Mouse (Mus musculus): ENCODE results near the gene Golga4. TPM values are rescaled to one million over a fixed set of nuclear protein-coding genes. Genes with fewer than 3 reads are reported as not detected.
"Not testable (repeated sequence)": the region's sequence is repeated elsewhere in the genome, so short reads cannot be mapped to it uniquely, and the experiment has no call there.

The Golga4 gene
- polyA plus RNA-seq, 1 experiment from 2014 or later: 47.1 TPM

DNA sequence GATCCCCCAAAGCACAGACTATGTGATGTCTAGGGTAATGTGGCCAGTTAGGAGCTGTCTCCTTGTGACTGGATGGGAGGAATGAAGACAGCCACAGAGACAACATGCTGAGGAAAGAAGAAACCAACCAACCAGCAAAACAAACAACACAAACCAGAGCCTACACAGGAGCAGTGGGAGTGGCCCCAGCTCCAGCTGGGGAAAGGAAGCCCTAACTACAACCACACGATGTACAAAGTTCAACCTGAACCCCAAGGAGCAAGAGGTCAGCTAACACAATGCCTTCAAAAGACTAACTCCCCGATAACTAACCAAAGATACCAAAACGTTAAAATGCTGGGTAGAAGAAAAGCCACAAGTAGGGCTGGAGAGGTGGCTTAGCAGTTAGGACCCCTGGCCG, 81.0 kb downstream of the Golga4 start:
- 66% methylated on average over 4 of the region's 4 CpGs for WGBS
- H3K36me3 ChIP-seq (replicated peaks; ENCODE audit: control insufficient read depth, insufficient read depth): peaks cover 18% of the 10 kb centered on the region
- 0 out of 2 replicates have a peak, but pooled peaks cover 8% of the 10 kb centered on the region for H3K4me1 ChIP-seq (replicated peaks; ENCODE audit: control insufficient read depth, insufficient read depth, low read length)
- no peak for DNase-seq (ENCODE audit: low spot score)
- no peak for ATAC-seq (ENCODE audit: low FRiP score)
- no peak overlapping the region for H3K4me3 ChIP-seq (replicated peaks; ENCODE audit: low read length)
- H3K9me3 ChIP-seq (ENCODE audit: control insufficient read depth, low read length): no peaks in the 10 kb centered on the region
- H3K27me3 ChIP-seq (ENCODE audit: control insufficient read depth, insufficient read depth, low read length): no peaks in the 10 kb centered on the region
- H3K4me2 ChIP-seq (replicated peaks): no peak overlapping the region
- H3K9ac ChIP-seq: no peak overlapping the region
- H3K27ac ChIP-seq: no peak overlapping the region

DNA sequence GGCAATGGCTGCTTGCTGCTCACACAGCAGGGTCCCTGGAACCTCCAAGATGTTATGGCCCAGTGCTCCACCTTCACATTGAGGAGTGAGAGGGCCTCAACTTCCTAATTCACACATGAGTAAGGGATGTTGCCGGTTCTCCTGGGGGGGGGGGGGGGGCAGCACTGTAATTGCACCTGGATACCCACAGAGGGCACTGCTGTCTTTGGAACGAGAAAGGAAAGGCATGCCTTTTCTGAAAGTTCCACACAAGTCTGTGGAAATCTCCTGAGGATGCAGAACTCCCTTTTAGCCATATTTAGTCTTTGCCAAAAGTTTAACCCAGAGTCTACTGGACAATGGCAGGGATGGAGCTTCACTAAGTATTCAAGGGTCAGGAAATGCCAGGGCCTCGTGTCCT, 83.2 kb downstream of the Golga4 start:
- H3K9me3 ChIP-seq (ENCODE audit: control insufficient read depth, low read length): no peaks in the 10 kb centered on the region
- DNase-seq (ENCODE audit: low spot score) (peak; percentile 50), ATAC-seq (ENCODE audit: low FRiP score) (no peak)
- WGBS: 37% methylated on average over 3 of the region's 3 CpGs
- H3K4me2 ChIP-seq (replicated peaks): no peak overlapping the region
- H3K4me1 ChIP-seq (replicated peaks; ENCODE audit: control insufficient read depth, insufficient read depth, low read length): 0 out of 2 replicates have a peak, but pooled peaks cover 8% of the 10 kb centered on the region
- no peak overlapping the region for H3K4me3 ChIP-seq (replicated peaks; ENCODE audit: low read length)
- no peak overlapping the region for H3K27ac ChIP-seq
- no peaks in the 10 kb centered on the region for H3K27me3 ChIP-seq (ENCODE audit: control insufficient read depth, insufficient read depth, low read length)
- no peak overlapping the region for H3K9ac ChIP-seq
- H3K36me3 ChIP-seq (replicated peaks; ENCODE audit: control insufficient read depth, insufficient read depth): 0 out of 2 replicates have a peak, but pooled peaks cover under 1% of the 10 kb centered on the region

DNA sequence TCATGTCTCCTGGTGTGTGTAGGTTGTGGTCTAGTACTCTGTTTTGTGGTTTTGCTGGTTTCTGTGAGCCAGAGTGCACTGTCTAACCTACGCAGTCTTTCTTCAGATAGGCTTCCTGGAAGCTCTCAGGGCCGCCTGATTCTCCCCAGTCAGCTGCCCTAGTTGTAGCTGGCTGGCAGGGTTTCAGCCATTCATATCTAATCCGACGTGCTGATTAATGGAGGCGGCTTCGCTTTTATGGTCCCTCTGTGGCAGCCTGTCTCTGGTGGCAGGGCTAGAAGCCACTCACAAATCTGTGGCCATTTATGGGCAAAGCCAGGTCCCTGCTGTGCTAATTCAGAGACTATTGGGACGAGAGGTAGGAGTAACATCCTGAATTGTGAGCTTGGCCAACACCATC, 84.2 kb downstream of the Golga4 start:
- Histone ChIP-seq H3K9me3 (ENCODE audit: control insufficient read depth, low read length) (no peaks in the 10 kb centered on the region), H3K36me3 (replicated peaks; ENCODE audit: control insufficient read depth, insufficient read depth) (no peaks in the 10 kb centered on the region), H3K9ac (no peak overlapping the region), H3K4me2 (replicated peaks) (no peak overlapping the region), H3K4me3 (replicated peaks; ENCODE audit: low read length) (no peak overlapping the region), H3K4me1 (replicated peaks; ENCODE audit: control insufficient read depth, insufficient read depth, low read length) (0 out of 2 replicates have a peak, but pooled peaks cover 8% of the 10 kb centered on the region), H3K27me3 (ENCODE audit: control insufficient read depth, insufficient read depth, low read length) (no peaks in the 10 kb centered on the region), H3K27ac (no peak overlapping the region)
- 28% methylated on average over 7 of the region's 7 CpGs for WGBS
- DNase-seq (ENCODE audit: low spot score) (peak; percentile 42), ATAC-seq (ENCODE audit: low FRiP score) (peak; percentile 32; the same call in 1 of the 2 replicates)

DNA sequence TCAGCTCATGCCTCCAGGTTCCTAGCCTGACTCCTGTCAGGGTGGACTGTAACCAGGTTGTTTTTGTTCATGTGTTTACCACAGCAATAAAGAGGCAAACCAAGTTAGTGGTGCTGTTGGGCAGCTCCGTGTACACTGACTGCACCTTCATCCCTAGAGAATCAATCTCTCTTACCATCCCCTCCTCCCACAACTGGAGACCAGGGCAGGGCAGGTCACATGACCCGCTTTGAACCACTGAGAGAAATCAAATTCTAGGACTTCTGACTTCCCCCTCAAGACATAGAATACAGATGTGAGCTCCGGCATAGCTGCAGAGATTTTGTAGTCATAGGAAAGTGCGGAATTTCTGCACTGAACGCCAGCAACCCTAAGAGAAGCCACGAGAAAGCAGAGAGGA, 85.6 kb downstream of the Golga4 start:
- H3K9me3 ChIP-seq (ENCODE audit: control insufficient read depth, low read length): no peaks in the 10 kb centered on the region
- no peak overlapping the region for H3K27ac ChIP-seq
- H3K4me1 ChIP-seq (replicated peaks; ENCODE audit: control insufficient read depth, insufficient read depth, low read length): 0 out of 2 replicates have a peak, but pooled peaks cover 8% of the 10 kb centered on the region
- no peak overlapping the region for H3K9ac ChIP-seq
- WGBS: 86% methylated on average over 6 of the region's 6 CpGs
- no peaks in the 10 kb centered on the region for H3K27me3 ChIP-seq (ENCODE audit: control insufficient read depth, insufficient read depth, low read length)
- no peaks in the 10 kb centered on the region for H3K36me3 ChIP-seq (replicated peaks; ENCODE audit: control insufficient read depth, insufficient read depth)
- H3K4me2 ChIP-seq (replicated peaks): no peak overlapping the region
- no peak for ATAC-seq (ENCODE audit: low FRiP score)
- no peak overlapping the region for H3K4me3 ChIP-seq (replicated peaks; ENCODE audit: low read length)
- no peak for DNase-seq (ENCODE audit: low spot score)

DNA sequence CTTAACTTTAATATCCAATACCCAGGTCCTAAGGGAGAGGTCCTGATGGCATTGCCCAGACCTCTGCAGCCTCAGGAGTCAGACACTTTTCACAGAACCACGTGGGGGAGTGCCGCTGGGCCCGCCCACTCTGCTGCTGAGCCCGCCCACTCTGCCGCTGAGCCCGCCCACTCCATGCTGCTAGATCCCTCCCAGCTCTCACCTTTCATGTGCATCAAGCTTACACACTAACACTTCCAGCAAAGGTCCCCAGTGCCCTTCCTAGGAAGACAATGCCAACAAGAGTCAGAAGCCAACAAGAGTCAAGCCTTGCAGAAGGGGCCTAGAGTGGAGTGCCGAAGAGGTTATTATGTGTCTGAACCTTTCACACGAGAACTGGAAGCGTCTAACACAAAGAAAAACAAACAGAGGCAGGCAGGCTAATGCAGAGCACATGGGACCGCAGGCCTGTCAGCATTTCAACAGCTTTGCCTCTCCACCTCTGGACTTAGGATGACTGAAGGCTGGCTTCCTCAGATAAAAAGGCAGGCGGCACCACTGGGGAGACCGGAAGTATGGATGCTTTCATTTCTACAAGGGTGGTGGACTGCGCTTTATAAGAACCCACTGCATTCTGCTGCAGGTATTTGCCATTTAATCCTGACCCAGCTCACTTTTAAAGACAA, 86.7 kb downstream of the Golga4 start:
- WGBS: 52% methylated on average over 13 of the region's 13 CpGs
- Histone ChIP-seq H3K4me3 (replicated peaks; ENCODE audit: low read length) (no peak overlapping the region), H3K9me3 (ENCODE audit: control insufficient read depth, low read length) (no peaks in the 10 kb centered on the region), H3K27me3 (ENCODE audit: control insufficient read depth, insufficient read depth, low read length) (no peaks in the 10 kb centered on the region), H3K36me3 (replicated peaks; ENCODE audit: control insufficient read depth, insufficient read depth) (no peaks in the 10 kb centered on the region), H3K27ac (no peak overlapping the region), H3K4me1 (replicated peaks; ENCODE audit: control insufficient read depth, insufficient read depth, low read length) (0 out of 2 replicates have a peak, but pooled peaks cover 8% of the 10 kb centered on the region), H3K9ac (no peak overlapping the region), H3K4me2 (replicated peaks) (no peak overlapping the region)
- DNase-seq (ENCODE audit: low spot score) (no peak), ATAC-seq (ENCODE audit: low FRiP score) (no peak)

DNA sequence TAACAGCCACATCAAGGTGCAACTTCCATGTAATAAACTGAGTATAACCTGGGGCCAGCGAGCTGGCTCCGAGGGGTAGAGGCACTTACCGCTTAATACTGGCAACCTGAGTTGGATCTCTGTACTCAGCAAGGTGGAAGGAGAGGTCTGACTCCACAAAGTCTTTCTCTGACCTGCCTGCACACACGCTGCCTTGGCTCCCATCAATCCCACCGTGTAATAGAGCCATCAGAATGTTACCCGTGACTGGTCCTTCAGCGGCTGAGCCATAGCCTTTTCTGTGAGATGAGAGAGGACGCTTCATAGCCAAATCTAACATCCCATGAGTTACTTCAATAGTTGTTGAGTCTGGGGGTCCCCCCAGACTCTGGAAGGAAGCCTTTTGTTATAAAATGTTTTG, 87.4 kb downstream of the Golga4 start:
- Histone ChIP-seq H3K4me1 (replicated peaks; ENCODE audit: control insufficient read depth, insufficient read depth, low read length) (0 out of 2 replicates have a peak, but pooled peaks cover 8% of the 10 kb centered on the region), H3K9me3 (ENCODE audit: control insufficient read depth, low read length) (no peaks in the 10 kb centered on the region), H3K27ac (no peak overlapping the region), H3K4me3 (replicated peaks; ENCODE audit: low read length) (no peak overlapping the region), H3K27me3 (ENCODE audit: control insufficient read depth, insufficient read depth, low read length) (no peaks in the 10 kb centered on the region), H3K9ac (no peak overlapping the region), H3K4me2 (replicated peaks) (no peak overlapping the region), H3K36me3 (replicated peaks; ENCODE audit: control insufficient read depth, insufficient read depth) (no peaks in the 10 kb centered on the region)
- ATAC-seq (ENCODE audit: low FRiP score): no peak
- 90% methylated on average over 8 of the region's 8 CpGs for WGBS
- DNase-seq (ENCODE audit: low spot score): no peak

DNA sequence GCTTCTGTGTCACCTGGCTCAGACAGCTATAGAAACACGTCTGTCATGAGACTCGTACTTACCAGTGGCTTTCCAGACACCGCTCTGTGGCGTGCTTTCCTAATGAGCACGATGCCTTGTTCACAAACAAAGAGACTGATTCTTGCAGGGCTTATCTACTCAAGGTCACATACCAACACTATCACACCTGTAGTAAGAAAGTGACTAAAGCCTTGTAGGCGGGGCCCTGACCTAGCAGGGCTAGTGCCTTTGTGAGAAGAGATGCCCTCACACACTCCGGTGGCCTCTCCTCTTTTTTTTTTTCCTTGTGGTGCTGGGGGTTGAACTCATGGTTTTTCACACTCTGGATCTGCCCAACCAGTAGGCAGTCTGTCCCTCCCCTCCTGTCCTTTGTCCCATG, 90.7 kb downstream of the Golga4 start:
- DNase-seq (ENCODE audit: low spot score) (no peak), ATAC-seq (ENCODE audit: low FRiP score) (no peak)
- H3K9me3 ChIP-seq (ENCODE audit: control insufficient read depth, low read length): no peaks in the 10 kb centered on the region
- 90% methylated on average over 7 of the region's 7 CpGs for WGBS
- no peaks in the 10 kb centered on the region for H3K36me3 ChIP-seq (replicated peaks; ENCODE audit: control insufficient read depth, insufficient read depth)
- H3K4me1 ChIP-seq (replicated peaks; ENCODE audit: control insufficient read depth, insufficient read depth, low read length): no peaks in the 10 kb centered on the region
- no peak overlapping the region for H3K4me2 ChIP-seq (replicated peaks)
- H3K27ac ChIP-seq: no peak overlapping the region
- no peaks in the 10 kb centered on the region for H3K27me3 ChIP-seq (ENCODE audit: control insufficient read depth, insufficient read depth, low read length)
- no peak overlapping the region for H3K4me3 ChIP-seq (replicated peaks; ENCODE audit: low read length)
- H3K9ac ChIP-seq: no peak overlapping the region

DNA sequence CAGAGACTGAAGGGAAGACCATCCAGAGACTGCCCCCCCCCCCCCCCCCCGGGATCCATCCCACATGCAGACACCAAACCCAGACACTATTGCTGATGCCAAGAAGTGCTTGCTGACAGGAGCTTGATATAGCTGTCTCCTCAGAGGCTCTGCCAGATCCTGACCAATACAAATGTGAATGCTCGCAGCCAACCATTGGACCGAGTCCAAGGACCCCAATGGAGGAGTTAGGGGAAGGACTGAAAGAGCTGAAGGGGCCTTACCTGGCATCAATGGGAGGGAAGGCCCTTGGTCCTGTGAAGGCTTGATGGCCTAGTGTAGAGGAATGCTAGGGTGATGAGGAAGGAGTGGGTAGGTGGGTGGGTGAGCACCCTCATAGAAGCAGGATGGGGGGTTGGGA, 94.3 kb downstream of the Golga4 start:
- DNase-seq (ENCODE audit: low spot score); ATAC-seq (ENCODE audit: low FRiP score); H3K27me3 ChIP-seq (ENCODE audit: control insufficient read depth, insufficient read depth, low read length); H3K4me3 ChIP-seq (replicated peaks; ENCODE audit: low read length); H3K4me2 ChIP-seq (replicated peaks); H3K9ac ChIP-seq; H3K36me3 ChIP-seq (replicated peaks; ENCODE audit: control insufficient read depth, insufficient read depth); H3K27ac ChIP-seq; H3K9me3 ChIP-seq (ENCODE audit: control insufficient read depth, low read length); H3K4me1 ChIP-seq (replicated peaks; ENCODE audit: control insufficient read depth, insufficient read depth, low read length): not testable (repeated sequence)
- WGBS: 75% methylated on average over 3 of the region's 3 CpGs

DNA sequence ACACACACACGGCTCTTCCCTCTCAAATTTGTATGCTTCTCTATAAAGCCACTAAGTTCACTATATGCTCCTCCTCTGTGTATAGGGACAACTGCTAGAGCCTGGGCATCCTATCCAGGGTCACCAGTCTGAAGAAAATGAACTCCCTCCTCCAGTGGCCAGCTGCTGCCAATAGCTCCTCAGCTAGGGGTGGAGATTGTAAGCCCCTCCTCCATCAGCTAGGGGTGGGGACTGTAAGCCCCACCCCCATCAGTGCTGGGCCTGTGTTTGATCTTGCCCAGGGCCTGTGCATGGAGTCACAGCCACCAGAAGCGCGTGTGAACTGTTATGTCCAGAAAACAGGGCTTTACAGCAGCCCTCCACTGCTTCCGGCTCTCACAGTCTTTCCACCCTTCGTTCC, 96.5 kb downstream of the Golga4 start:
- H3K9ac ChIP-seq: no peak overlapping the region
- H3K27me3 ChIP-seq (ENCODE audit: control insufficient read depth, insufficient read depth, low read length): 0 out of 2 replicates have a peak, but pooled peaks cover 7% of the 10 kb centered on the region
- no peaks in the 10 kb centered on the region for H3K36me3 ChIP-seq (replicated peaks; ENCODE audit: control insufficient read depth, insufficient read depth)
- ATAC-seq (ENCODE audit: low FRiP score): no peak
- H3K9me3 ChIP-seq (ENCODE audit: control insufficient read depth, low read length): no peaks in the 10 kb centered on the region
- 79% methylated on average over 5 of the region's 5 CpGs for WGBS
- no peak for DNase-seq (ENCODE audit: low spot score)
- no peak overlapping the region for H3K4me2 ChIP-seq (replicated peaks)
- no peak overlapping the region for H3K27ac ChIP-seq
- H3K4me3 ChIP-seq (replicated peaks; ENCODE audit: low read length): no peak overlapping the region
- peaks cover 5% of the 10 kb centered on the region; the same call in 1 of the 2 replicates for H3K4me1 ChIP-seq (replicated peaks; ENCODE audit: control insufficient read depth, insufficient read depth, low read length)

All from hindbrain, embryonic 14.5 days (tissue).